In genomic region chr1:34056658-34057057, GRCm38 (mm10) we compare ENCODE assay signal across 27 mouse cellular contexts.
"Had no signal": no experiment of that assay in that cellular context is flagged by ENCODE, and none has a peak within 500 bp of the region (broad histone marks: within the 10 kb centered on the region; RNA-seq: fewer than 3 reads in every experiment).

No protein-coding gene starts in this region.

- H3K4me3 ChIP-seq: embryonic facial prominence, embryonic 10.5 days; embryonic facial prominence, embryonic 12.5 days; embryonic facial prominence, embryonic 13.5 days; embryonic facial prominence, embryonic 15.5 days; erythroblast, embryonic 14.5 days; forebrain, embryonic 10.5 days; forebrain, embryonic 12.5 days; forebrain, embryonic 13.5 days; forebrain, embryonic 15.5 days; gastrocnemius, adult 2 months; heart, adult 2 months; heart, embryonic 10.5 days; heart, embryonic 12.5 days had no signal

- ATAC-seq: forebrain, embryonic 13.5 days; forebrain, embryonic 14.5 days; forebrain, embryonic 15.5 days; forebrain, embryonic 16.5 days; forebrain, postnatal 0 days had no signal

- H3K9me3 ChIP-seq: embryonic facial prominence, embryonic 10.5 days; embryonic facial prominence, embryonic 12.5 days; embryonic facial prominence, embryonic 13.5 days; embryonic facial prominence, embryonic 15.5 days; forebrain, embryonic 10.5 days; forebrain, embryonic 12.5 days; forebrain, embryonic 13.5 days; forebrain, embryonic 15.5 days; heart, embryonic 10.5 days; heart, embryonic 12.5 days had no signal

- H3K27ac ChIP-seq: embryonic facial prominence, embryonic 10.5 days; embryonic facial prominence, embryonic 12.5 days; embryonic facial prominence, embryonic 13.5 days; embryonic facial prominence, embryonic 15.5 days; forebrain, embryonic 10.5 days; forebrain, embryonic 12.5 days; forebrain, embryonic 13.5 days; forebrain, embryonic 15.5 days; gastrocnemius, adult 2 months; heart, adult 2 months; heart, embryonic 10.5 days had no signal

- H3K9ac ChIP-seq: embryonic facial prominence, embryonic 12.5 days; embryonic facial prominence, embryonic 13.5 days; embryonic facial prominence, embryonic 15.5 days; forebrain, embryonic 12.5 days; forebrain, embryonic 13.5 days; forebrain, embryonic 15.5 days; forebrain, postnatal 0 days; heart, embryonic 12.5 days had no signal

- DNase-seq: cerebellum, adult 9-11 months; cerebellum, postnatal 10 days; cerebellum, postnatal 14 days; cerebellum, postnatal 25 days; cerebellum, postnatal 36 days; embryo, embryonic 11 days; forebrain, postnatal 0 days; gastrocnemius, adult 2 months; gastrocnemius, postnatal 10 days; gastrocnemius, postnatal 14 days; gastrocnemius, postnatal 25 days; gastrocnemius, postnatal 36 days; heart, adult 18-20 months had no signal

- H3K36me3 ChIP-seq: embryonic facial prominence, embryonic 10.5 days; embryonic facial prominence, embryonic 12.5 days; embryonic facial prominence, embryonic 13.5 days; embryonic facial prominence, embryonic 15.5 days; forebrain, embryonic 10.5 days; forebrain, embryonic 12.5 days; forebrain, embryonic 15.5 days; heart, embryonic 10.5 days; heart, embryonic 12.5 days had no signal

- H3K27me3 ChIP-seq: embryonic facial prominence, embryonic 12.5 days; embryonic facial prominence, embryonic 13.5 days; embryonic facial prominence, embryonic 15.5 days; forebrain, embryonic 12.5 days; forebrain, embryonic 13.5 days; forebrain, embryonic 15.5 days; heart, embryonic 12.5 days had no signal

- H3K4me2 ChIP-seq: embryonic facial prominence, embryonic 12.5 days; embryonic facial prominence, embryonic 13.5 days; embryonic facial prominence, embryonic 15.5 days; forebrain, embryonic 12.5 days; forebrain, embryonic 13.5 days; forebrain, embryonic 15.5 days; heart, embryonic 12.5 days had no signal
